Mouse (Mus musculus): ENCODE data around the gene Hspb1. TPM values are rescaled to one million over a fixed set of nuclear protein-coding genes. Genes with fewer than 3 reads are reported as not detected.

Hspb1 gene
- total and polyA plus RNA-seq, 3 experiments = not detected

- Histone ChIP-seq H3K9me3 (replicated peaks) (0 out of 2 replicates have a peak, but pooled peaks cover 4% of the 10 kb centered on the region), H3K36me3 (replicated peaks) (no peaks in the 10 kb centered on the region), H3K4me3 (ENCODE audit: low read depth, low read length) (no peak overlapping the region), H3K27me3 (ENCODE audit: insufficient read depth, low read length) (peaks cover 24% of the 10 kb centered on the region), H3K4me1 (ENCODE audit: insufficient read depth, low read depth, low read length) (no peaks in the 10 kb centered on the region)
- no peak for DNase-seq (ENCODE audit: low spot score)
- TF ChIP-seq GATA2 (IDR thresholded peaks at IDR 0.05; ENCODE audit: borderline replicate concordance, low read depth, low read length) = no peak
- no peak for TF ChIP-seq POLR2AphosphoS5 (IDR thresholded peaks at IDR 0.05; ENCODE audit: insufficient replicate concordance, low read depth, low read length)
- no peak for TF ChIP-seq GATA1 (IDR thresholded peaks at IDR 0.05; ENCODE audit: borderline replicate concordance, low read length)
- no peak for TF ChIP-seq TAL1 (conservative IDR thresholded peaks at IDR 0.05; ENCODE audit: low read depth, low read length)
- no peak for TF ChIP-seq CTCF (IDR thresholded peaks at IDR 0.05; ENCODE audit: low read depth, low read length)
- no peak for ATAC-seq (ENCODE audit: extremely low read depth, insufficient number of reproducible peaks, low FRiP score, poor library complexity, severe bottlenecking)
Observed at GRCm38 (mm10) chr5:135851024-135851423, 36.7 kb upstream of the Hspb1 start.

DNA sequence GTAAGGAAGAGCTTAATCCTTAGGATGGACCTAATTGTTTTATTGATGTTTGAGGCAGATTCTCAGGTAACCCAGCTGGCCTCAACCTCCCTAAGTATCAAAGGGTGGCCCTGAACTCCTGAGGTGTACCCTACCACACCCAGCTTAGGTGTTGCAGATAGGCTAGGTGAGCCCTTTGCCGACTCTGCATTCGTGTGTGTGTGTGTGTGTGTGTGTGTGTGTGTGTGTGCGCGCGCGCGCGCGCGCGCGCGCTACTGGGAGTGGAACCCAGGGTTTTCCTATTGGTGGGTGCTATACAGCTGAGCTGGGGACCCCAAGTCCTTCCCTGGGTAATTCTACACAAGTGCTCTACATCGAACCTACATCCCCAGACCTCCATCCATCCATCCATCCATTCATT, 36.2 kb upstream of the Hspb1 start:
- peaks cover 27% of the 10 kb centered on the region for H3K27me3 ChIP-seq (ENCODE audit: insufficient read depth, low read length)
- TF ChIP-seq TAL1 (conservative IDR thresholded peaks at IDR 0.05; ENCODE audit: low read depth, low read length) = no peak
- no peak for TF ChIP-seq CTCF (IDR thresholded peaks at IDR 0.05; ENCODE audit: low read depth, low read length)
- no peak for TF ChIP-seq GATA2 (IDR thresholded peaks at IDR 0.05; ENCODE audit: borderline replicate concordance, low read depth, low read length)
- no peak for TF ChIP-seq GATA1 (IDR thresholded peaks at IDR 0.05; ENCODE audit: borderline replicate concordance, low read length)
- TF ChIP-seq POLR2AphosphoS5 (IDR thresholded peaks at IDR 0.05; ENCODE audit: insufficient replicate concordance, low read depth, low read length) = no peak
- H3K36me3 ChIP-seq (replicated peaks) = no peaks in the 10 kb centered on the region
- ATAC-seq (ENCODE audit: extremely low read depth, insufficient number of reproducible peaks, low FRiP score, poor library complexity, severe bottlenecking) = no peak
- H3K4me3 ChIP-seq (ENCODE audit: low read depth, low read length) = no peak overlapping the region
- H3K9me3 ChIP-seq (replicated peaks) = 0 out of 2 replicates have a peak, but pooled peaks cover 4% of the 10 kb centered on the region
- no peaks in the 10 kb centered on the region for H3K4me1 ChIP-seq (ENCODE audit: insufficient read depth, low read depth, low read length)
- DNase-seq (ENCODE audit: low spot score) = no peak

GRCm38 (mm10) chr5:135852421-135852820, 35.3 kb upstream of the Hspb1 start:
- ATAC-seq (ENCODE audit: extremely low read depth, insufficient number of reproducible peaks, low FRiP score, poor library complexity, severe bottlenecking) (no peak), DNase-seq (ENCODE audit: low spot score) (no peak)
- H3K4me1 ChIP-seq (ENCODE audit: insufficient read depth, low read depth, low read length) = no peaks in the 10 kb centered on the region
- H3K4me3 ChIP-seq (ENCODE audit: low read depth, low read length) = no peak overlapping the region
- H3K27me3 ChIP-seq (ENCODE audit: insufficient read depth, low read length) = peaks cover 32% of the 10 kb centered on the region
- H3K36me3 ChIP-seq (replicated peaks) = no peaks in the 10 kb centered on the region
- H3K9me3 ChIP-seq (replicated peaks) = 0 out of 2 replicates have a peak, but pooled peaks cover 2% of the 10 kb centered on the region
- TF ChIP-seq GATA2 (IDR thresholded peaks at IDR 0.05; ENCODE audit: borderline replicate concordance, low read depth, low read length) (no peak), GATA1 (IDR thresholded peaks at IDR 0.05; ENCODE audit: borderline replicate concordance, low read length) (no peak), TAL1 (conservative IDR thresholded peaks at IDR 0.05; ENCODE audit: low read depth, low read length) (no peak), CTCF (IDR thresholded peaks at IDR 0.05; ENCODE audit: low read depth, low read length) (no peak), POLR2AphosphoS5 (IDR thresholded peaks at IDR 0.05; ENCODE audit: insufficient replicate concordance, low read depth, low read length) (no peak)

DNA sequence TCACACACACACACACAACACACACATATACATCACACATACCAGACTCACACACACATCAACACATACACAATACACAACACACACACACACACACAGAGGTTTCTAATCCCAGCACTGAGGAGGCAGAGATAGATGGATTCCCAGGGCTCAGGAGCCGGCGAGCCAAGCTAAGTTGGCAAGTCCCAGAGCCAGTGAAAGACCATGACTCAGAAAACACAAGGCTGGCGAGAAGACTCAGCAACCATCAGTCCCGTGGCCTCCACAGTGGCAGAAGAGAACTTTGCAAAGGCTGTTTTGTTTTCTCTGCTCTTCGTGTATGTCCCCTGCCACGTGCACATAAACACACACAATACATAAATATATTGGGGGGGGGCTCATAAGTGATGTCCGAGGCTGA, 34.0 kb upstream of the Hspb1 start:
- Histone ChIP-seq H3K27me3 (ENCODE audit: insufficient read depth, low read length) (peaks cover 33% of the 10 kb centered on the region), H3K4me1 (ENCODE audit: insufficient read depth, low read depth, low read length) (no peaks in the 10 kb centered on the region), H3K9me3 (replicated peaks) (no peaks in the 10 kb centered on the region), H3K4me3 (ENCODE audit: low read depth, low read length) (no peak overlapping the region), H3K36me3 (replicated peaks) (no peaks in the 10 kb centered on the region)
- ATAC-seq (ENCODE audit: extremely low read depth, insufficient number of reproducible peaks, low FRiP score, poor library complexity, severe bottlenecking) = no peak
- no peak for DNase-seq (ENCODE audit: low spot score)
- TF ChIP-seq GATA1 (IDR thresholded peaks at IDR 0.05; ENCODE audit: borderline replicate concordance, low read length) (no peak), POLR2AphosphoS5 (IDR thresholded peaks at IDR 0.05; ENCODE audit: insufficient replicate concordance, low read depth, low read length) (no peak), TAL1 (conservative IDR thresholded peaks at IDR 0.05; ENCODE audit: low read depth, low read length) (no peak), CTCF (IDR thresholded peaks at IDR 0.05; ENCODE audit: low read depth, low read length) (no peak), GATA2 (IDR thresholded peaks at IDR 0.05; ENCODE audit: borderline replicate concordance, low read depth, low read length) (no peak)

GRCm38 (mm10) chr5:135855156-135855555, 32.6 kb upstream of the Hspb1 start:
- H3K27me3 ChIP-seq (ENCODE audit: insufficient read depth, low read length) = peaks cover 33% of the 10 kb centered on the region
- no peaks in the 10 kb centered on the region for H3K9me3 ChIP-seq (replicated peaks)
- no peak overlapping the region for H3K4me3 ChIP-seq (ENCODE audit: low read depth, low read length)
- TF ChIP-seq CTCF (IDR thresholded peaks at IDR 0.05; ENCODE audit: low read depth, low read length) = peak; percentile 67
- no peak for TF ChIP-seq GATA2 (IDR thresholded peaks at IDR 0.05; ENCODE audit: borderline replicate concordance, low read depth, low read length)
- H3K36me3 ChIP-seq (replicated peaks) = no peaks in the 10 kb centered on the region
- DNase-seq (ENCODE audit: low spot score) (peak; percentile 74), ATAC-seq (ENCODE audit: extremely low read depth, insufficient number of reproducible peaks, low FRiP score, poor library complexity, severe bottlenecking) (no peak)
- H3K4me1 ChIP-seq (ENCODE audit: insufficient read depth, low read depth, low read length) = no peaks in the 10 kb centered on the region

DNA sequence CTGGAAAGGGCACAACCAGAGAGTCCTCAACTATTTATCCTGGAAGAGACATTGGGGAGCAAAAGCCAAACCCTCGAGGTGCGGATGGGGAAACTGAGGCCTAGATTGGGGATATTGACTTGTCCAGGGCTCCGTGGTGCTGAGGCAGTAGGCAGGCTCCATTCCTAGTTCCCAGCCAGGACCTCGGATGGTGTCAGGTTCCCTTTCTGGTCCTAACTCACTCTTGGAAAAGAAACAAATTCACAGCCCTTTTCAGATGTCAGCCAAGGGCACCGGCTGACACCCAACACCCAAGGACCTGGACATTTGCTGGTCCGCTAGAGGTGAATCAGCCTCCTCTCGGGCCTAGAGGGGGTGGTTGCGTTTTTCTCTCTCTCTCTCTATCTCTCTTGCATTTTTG, 21.1 kb upstream of the Hspb1 start:
- Histone ChIP-seq H3K27me3 (ENCODE audit: insufficient read depth, low read length) (peaks cover 13% of the 10 kb centered on the region), H3K4me1 (ENCODE audit: insufficient read depth, low read depth, low read length) (no peaks in the 10 kb centered on the region), H3K9me3 (replicated peaks) (peaks cover 11% of the 10 kb centered on the region; the same call in 1 of the 2 replicates), H3K4me3 (ENCODE audit: low read depth, low read length) (no peak overlapping the region), H3K36me3 (replicated peaks) (no peaks in the 10 kb centered on the region)
- DNase-seq (ENCODE audit: low spot score) = no peak
- ATAC-seq (ENCODE audit: extremely low read depth, insufficient number of reproducible peaks, low FRiP score, poor library complexity, severe bottlenecking) = no peak
- TF ChIP-seq POLR2AphosphoS5 (IDR thresholded peaks at IDR 0.05; ENCODE audit: insufficient replicate concordance, low read depth, low read length) (no peak), GATA2 (IDR thresholded peaks at IDR 0.05; ENCODE audit: borderline replicate concordance, low read depth, low read length) (no peak), CTCF (IDR thresholded peaks at IDR 0.05; ENCODE audit: low read depth, low read length) (no peak), GATA1 (IDR thresholded peaks at IDR 0.05; ENCODE audit: borderline replicate concordance, low read length) (no peak), TAL1 (conservative IDR thresholded peaks at IDR 0.05; ENCODE audit: low read depth, low read length) (no peak)

Measured in G1E (cell line).